Mouse (Mus musculus) frontal cortex, adult (tissue): ENCODE measurements around the gene Zfp790.

Experiments
- ATAC-seq: cut with Nextera tagmentation; 2 replicates; pipeline ENCODE4 v1.9.2; 2017; ENCODE audit warnings: mild to moderate bottlenecking, moderate library complexity, mixed read lengths; ENCODE audit not compliant: low TSS enrichment

Zfp790 gene

GRCm38 (mm10) chr7:29815910-29816429 lies at the start of gene Zfp790:
Zfp790 (plus strand) TSS chr7:29816114.
- peak; percentile 94 for ATAC-seq

- ATAC-seq: peak; percentile 70
Measured at GRCm38 (mm10) chr7:29767058-29767686, 48.7 kb upstream of the Zfp790 start.

DNA sequence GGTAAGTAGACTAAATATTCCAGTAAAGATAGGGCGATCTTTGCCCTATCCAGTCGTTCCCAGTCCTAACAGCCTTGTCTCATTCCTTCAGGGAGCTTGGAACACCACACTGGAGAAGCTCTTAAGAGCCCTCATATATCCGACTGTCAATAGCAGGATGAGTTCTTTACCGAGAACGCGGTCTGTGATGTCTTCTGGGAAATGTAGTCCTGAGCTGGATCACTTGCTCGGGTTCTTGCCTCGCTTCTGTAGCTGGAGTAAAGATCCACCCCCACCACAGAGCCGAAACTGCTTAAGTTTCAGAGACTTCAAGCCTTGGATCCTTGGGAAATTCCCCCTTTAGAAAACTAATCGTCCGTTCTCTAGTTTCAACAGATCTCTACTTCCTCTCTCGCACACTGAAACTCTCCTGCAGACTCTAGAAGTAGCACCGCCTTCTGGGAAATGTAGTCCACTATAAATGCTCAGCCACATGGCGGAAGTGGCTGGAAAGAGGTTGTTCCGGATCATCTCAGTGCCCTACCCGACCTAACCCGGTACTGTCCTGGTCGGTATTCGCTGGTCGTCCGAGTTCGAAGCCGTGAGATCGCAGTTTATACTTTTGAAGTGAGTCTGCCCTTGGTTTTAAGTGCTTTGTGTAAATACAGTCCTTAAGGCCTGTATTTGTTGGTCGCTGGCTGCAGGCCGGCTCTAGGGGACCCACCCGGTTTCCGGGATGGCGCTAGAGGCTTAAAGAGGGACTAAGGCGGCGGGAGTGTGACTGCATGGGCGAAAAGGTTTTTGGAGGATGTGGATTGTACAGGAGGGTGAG lies 47.6 kb upstream of the Zfp790 start, which contains the start of gene Zfp84:
Gene Zfp84 (plus strand): TSS at position 463 of the 811 bp plus-strand sequence.
- ATAC-seq: peak; percentile 95

GRCm38 (mm10) chr7:29768980-29769379 lies 46.9 kb upstream of the Zfp790 start:
- ATAC-seq: no peak

GRCm38 (mm10) chr7:29773503-29773902 lies 42.4 kb upstream of the Zfp790 start:
- ATAC-seq: no peak

DNA sequence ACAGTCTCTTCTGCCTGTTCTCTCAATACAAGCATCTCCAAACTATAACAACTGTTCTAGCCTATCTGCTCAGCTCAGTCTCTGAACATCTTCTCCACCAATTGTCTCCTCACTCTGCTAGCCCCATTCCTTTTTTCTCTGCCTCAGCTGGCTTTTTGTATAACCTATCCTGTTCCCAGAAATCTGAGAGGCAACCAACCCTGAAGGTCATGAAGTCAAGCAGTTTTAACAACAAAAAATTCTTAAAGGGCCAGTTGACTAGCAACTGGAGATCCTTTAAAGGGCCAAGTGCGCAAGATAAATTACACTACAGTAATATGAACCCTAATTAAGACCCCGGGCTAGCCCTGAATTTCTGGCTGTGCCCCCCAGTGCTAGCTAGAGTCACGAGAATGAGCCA lies 41.5 kb upstream of the Zfp790 start:
- no peak for ATAC-seq

GRCm38 (mm10) chr7:29776568-29776967 lies 39.3 kb upstream of the Zfp790 start:
- ATAC-seq: no peak

DNA sequence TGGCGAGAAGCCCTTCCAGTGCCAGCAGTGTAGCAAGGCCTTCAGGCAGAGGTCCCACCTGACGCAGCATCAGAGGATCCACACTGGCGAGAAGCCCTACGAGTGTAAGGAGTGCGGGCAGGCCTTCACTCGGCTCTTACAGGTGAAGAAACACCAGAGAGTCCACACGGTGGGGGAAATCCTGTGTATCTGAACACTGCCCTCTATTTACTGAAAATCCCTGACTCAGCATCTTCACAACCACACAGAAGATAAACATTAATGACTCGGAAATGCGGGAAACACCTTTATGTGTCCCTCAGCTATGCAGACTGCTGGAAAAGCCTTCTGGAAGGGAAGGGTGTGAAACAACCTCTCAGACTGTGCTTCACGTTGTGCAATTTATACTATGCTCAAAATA lies 38.5 kb upstream of the Zfp790 start:
- no peak for ATAC-seq

GRCm38 (mm10) chr7:29783871-29784551 lies 31.9 kb upstream of the Zfp790 start, which contains the start of gene Zfp30:
Zfp30 (plus strand) TSS chr7:29783998.
- ATAC-seq: peak; percentile 95

DNA sequence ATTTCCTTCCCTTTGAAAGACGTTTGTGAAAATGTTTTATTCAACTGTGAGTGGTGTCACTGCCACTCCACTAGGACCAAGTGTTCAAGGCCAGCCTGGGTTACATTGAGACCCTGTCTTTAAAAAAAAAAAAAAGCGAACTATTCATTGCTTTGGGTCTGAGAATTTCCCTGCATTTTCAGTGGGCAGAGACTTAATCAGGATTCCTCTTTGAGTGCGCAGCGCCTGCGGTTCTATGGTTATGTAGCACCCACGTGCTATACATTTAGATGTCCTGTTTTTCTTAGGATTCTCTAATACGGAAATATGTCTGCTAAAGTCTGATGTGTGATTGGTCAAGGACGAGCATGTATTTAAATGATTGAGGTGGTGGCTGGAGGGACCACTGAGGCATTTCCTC lies 30.9 kb upstream of the Zfp790 start:
- ATAC-seq: no peak

- no peak for ATAC-seq
Measured at GRCm38 (mm10) chr7:29785888-29786287, 30.0 kb upstream of the Zfp790 start.

GRCm38 (mm10) chr7:29792906-29793305 lies 23.0 kb upstream of the Zfp790 start:
- no peak for ATAC-seq

DNA sequence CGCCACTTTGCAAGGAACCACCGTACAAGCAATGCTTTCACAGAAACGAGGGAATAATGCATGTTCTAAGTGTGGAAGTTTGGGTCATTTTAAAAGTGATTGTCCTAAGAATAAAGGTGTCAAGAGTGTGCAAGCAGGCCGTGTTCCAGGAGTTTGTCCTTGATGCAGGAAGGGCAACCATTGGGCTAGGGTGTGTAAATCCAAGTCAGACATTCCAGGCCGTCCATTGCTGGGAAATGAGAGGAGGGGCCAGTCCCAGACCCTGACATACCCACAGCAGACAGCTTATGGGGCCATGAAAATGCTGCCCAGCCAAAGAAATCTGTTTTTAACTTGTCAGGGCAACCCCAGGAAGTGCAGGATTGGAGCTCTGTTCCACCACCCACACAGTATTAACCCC lies 8.9 kb upstream of the Zfp790 start:
- ATAC-seq: no peak

- no peak for ATAC-seq
Measured at GRCm38 (mm10) chr7:29812244-29812643, 3.7 kb upstream of the Zfp790 start.

- no peak for ATAC-seq
Measured at GRCm38 (mm10) chr7:29814381-29814780, 1.5 kb upstream of the Zfp790 start.

- peak; percentile 2 for ATAC-seq
Measured at GRCm38 (mm10) chr7:29815061-29815784, 691 bp upstream of the Zfp790 start.

DNA sequence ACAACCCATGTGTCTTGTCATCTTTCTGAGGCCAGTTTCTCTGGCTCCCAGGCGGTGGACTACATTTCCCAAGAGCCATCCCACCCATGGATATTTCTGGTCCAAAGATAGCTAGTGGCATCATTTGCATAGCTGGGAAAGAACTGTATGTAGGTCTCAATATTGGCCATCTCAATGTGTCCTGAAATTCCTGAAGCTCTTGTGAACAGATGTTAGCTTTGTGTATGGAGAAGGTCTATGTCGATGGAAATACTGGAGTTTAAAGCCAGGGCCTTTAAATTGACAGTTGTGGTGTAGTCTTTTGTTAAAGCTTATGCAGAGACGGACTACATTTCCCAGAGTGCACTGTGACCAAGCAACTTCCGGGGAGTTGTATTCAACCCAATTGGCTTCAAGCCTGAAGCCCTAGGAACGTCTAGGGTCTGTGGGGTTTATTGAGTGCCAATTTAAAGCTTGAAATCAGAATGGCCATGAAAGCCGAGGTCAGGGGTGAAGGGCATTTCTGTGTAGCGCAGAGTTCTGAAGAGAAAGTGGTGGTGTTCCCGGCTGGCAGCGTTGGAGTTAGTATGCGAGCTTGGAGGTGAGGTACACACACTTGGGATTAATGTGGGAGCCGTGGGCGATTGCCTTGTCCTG lies 2.8 kb downstream of the Zfp790 start:
- ATAC-seq: peak; percentile 72

GRCm38 (mm10) chr7:29828001-29828400 lies 12.1 kb downstream of the Zfp790 start:
- ATAC-seq: no peak

DNA sequence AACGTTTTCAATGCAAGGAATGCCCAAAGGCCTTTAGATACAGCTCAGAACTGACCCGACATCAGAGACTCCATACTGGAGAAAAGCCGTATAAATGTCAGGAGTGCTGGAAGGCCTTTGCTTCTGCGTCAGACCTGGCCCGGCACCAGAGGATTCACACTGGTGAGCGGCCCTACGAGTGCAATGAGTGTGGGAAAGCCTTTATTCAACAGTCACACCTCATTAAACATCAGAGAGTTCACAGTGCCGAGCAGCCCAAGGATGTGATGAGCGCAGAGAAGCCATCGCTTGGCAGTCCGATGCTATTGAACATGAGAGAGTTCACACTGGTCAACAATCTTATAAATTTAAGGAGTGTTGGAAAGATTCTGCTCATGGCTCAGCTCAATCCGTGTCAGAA lies 13.9 kb downstream of the Zfp790 start:
- ATAC-seq: no peak

DNA sequence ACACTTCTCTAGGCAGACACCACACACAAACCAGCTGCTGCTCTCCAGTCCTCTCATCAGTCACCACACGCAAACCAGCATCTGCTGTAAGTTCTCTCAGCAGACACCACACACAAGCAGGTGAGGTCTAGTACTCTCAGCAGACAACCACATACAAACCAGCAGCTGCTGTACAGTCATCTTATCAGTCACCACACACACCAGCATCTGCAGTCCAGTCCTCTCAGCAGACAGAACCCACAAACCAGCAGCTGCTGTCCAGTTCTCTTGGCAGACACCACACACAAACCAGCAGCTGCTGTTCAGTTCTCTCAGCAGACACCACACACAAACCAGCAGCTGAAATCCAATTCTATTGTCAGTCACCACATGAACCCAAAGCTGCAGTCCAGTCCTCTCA lies 20.9 kb downstream of the Zfp790 start:
- ATAC-seq: no peak

GRCm38 (mm10) chr7:29839256-29839655 lies 23.3 kb downstream of the Zfp790 start:
- no peak for ATAC-seq
